Comparison of ENCODE assay signal across 8 mouse cellular contexts in genomic region chr1:39923395-39924337, GRCm38 (mm10). TPM values are rescaled to one million over a fixed set of nuclear protein-coding genes. Genes with fewer than 3 reads are reported as not detected.
DNase-seq lines count a peak whose midpoint lies in the region; ATAC-seq and TF ChIP-seq lines count a peak whose summit lies in the region.

No protein-coding gene starts in this region.

- dilution Hi-C loops in CH12.LX (cut with MboI; ENCODE audit: extremely low pct_ligation_motif_present, extremely low pct_unique_long_range_greater_than_20kb, low sequenced_read_pairs) = no loop called here

- H3K4me3 ChIP-seq in kidney, embryonic 14.5 days (ENCODE audit: low read length) = no peak overlapping the region
- H3K4me3 ChIP-seq in CH12.LX (replicated peaks in 1 of 3; ENCODE audit: low read depth in 2 of 3, low read length in 2 of 3, poor library complexity in 1 of 3) = peak overlapping the region; percentile 47 to 59 (median 48)
- H3K4me3 ChIP-seq in embryonic facial prominence, embryonic 12.5 days = no peak overlapping the region
- H3K4me3 ChIP-seq in limb, embryonic 15.5 days = no peak overlapping the region

- no peak for ATAC-seq in kidney, embryonic 14.5 days (ENCODE audit: low FRiP score, low TSS enrichment)
- ATAC-seq in embryonic facial prominence, embryonic 12.5 days (ENCODE audit: insufficient number of reproducible peaks, insufficient read depth, low FRiP score, low TSS enrichment) = no peak
- no peak for ATAC-seq in limb, embryonic 15.5 days (ENCODE audit: insufficient number of reproducible peaks, low FRiP score, low TSS enrichment, low read depth)

- H3K27ac ChIP-seq in kidney, embryonic 14.5 days (ENCODE audit: low read depth, low read length) = peak overlapping the region; percentile 31; the same call in 1 of the 2 replicates
- peak overlapping the region; percentile 85 for H3K27ac ChIP-seq in CH12.LX (ENCODE audit: insufficient read depth, low read depth)
- H3K27ac ChIP-seq in embryonic facial prominence, embryonic 12.5 days = peak overlapping the region; percentile 41
- H3K27ac ChIP-seq in limb, embryonic 15.5 days = peak overlapping the region; percentile 71

- peaks cover 5% of the 10 kb centered on the region; the same call in 1 of the 2 replicates for H3K79me2 ChIP-seq in CH12.LX (replicated peaks; ENCODE audit: control insufficient read depth, extremely low read depth, insufficient read depth, poor library complexity, severe bottlenecking)

- no peak; the same call in none of the 2 replicates for TF ChIP-seq POLR2A in CH12.LX (IDR thresholded peaks at IDR 0.05; ENCODE audit: low read depth, low read length)

- H3K9me3 ChIP-seq in kidney, embryonic 14.5 days (ENCODE audit: control insufficient read depth, low read length) = no peaks in the 10 kb centered on the region
- H3K9me3 ChIP-seq in CH12.LX (replicated peaks; ENCODE audit: low read length) = no peaks in the 10 kb centered on the region
- no peaks in the 10 kb centered on the region for H3K9me3 ChIP-seq in embryonic facial prominence, embryonic 12.5 days
- no peaks in the 10 kb centered on the region for H3K9me3 ChIP-seq in limb, embryonic 15.5 days

- in situ Hi-C loops in CH12.LX (cut with MboI; ENCODE audit: low pct_ligation_motif_present, low pct_unique_long_range_greater_than_20kb, low sequenced_read_pairs) = no loop called here

- H3K4me1 ChIP-seq in kidney, embryonic 14.5 days (ENCODE audit: control insufficient read depth, insufficient read depth, low read length) = peaks cover 34% of the 10 kb centered on the region
- H3K4me1 ChIP-seq in CH12.LX (ENCODE audit: control insufficient read depth in 1 of 2, insufficient read depth in 2 of 2) = peaks cover 21 to 71% of the 10 kb centered on the region in 2 experiments
- H3K4me1 ChIP-seq in embryonic facial prominence, embryonic 12.5 days = peaks cover 54% of the 10 kb centered on the region
- H3K4me1 ChIP-seq in limb, embryonic 15.5 days = peaks cover 57% of the 10 kb centered on the region

- peak; percentile 45 for TF ChIP-seq RAD21 in CH12.LX (IDR thresholded peaks at IDR 0.05; ENCODE audit: low read depth, low read length)

- H3K4me2 ChIP-seq in kidney, embryonic 14.5 days (replicated peaks; ENCODE audit: low read depth, low read length) = no peak overlapping the region
- peak overlapping the region; percentile 84 for H3K4me2 ChIP-seq in CH12.LX (ENCODE audit: insufficient read depth, low read depth, poor library complexity, severe bottlenecking)
- H3K4me2 ChIP-seq in embryonic facial prominence, embryonic 12.5 days (replicated peaks) = no peak overlapping the region
- H3K4me2 ChIP-seq in limb, embryonic 15.5 days = no peak overlapping the region

- 33% methylated on average over 15 of the region's 15 CpGs for WGBS in kidney, embryonic 14.5 days
- 30% methylated on average over 15 of the region's 15 CpGs for WGBS in embryonic facial prominence, embryonic 12.5 days
- WGBS in limb, embryonic 15.5 days = 38% methylated on average over 15 of the region's 15 CpGs

- no peak overlapping the region for H3K9ac ChIP-seq in kidney, embryonic 14.5 days (ENCODE audit: low read depth, low read length)
- peak overlapping the region; percentile 72 for H3K9ac ChIP-seq in CH12.LX (ENCODE audit: insufficient read depth, low read depth)
- H3K9ac ChIP-seq in embryonic facial prominence, embryonic 12.5 days = no peak overlapping the region
- H3K9ac ChIP-seq in limb, embryonic 15.5 days = no peak overlapping the region

- 0 out of 2 replicates have a peak, but pooled peaks have one; percentile 3 for TF ChIP-seq EP300 in CH12.LX (IDR thresholded peaks at IDR 0.05; ENCODE audit: low read length)

- H3K27me3 ChIP-seq in kidney, embryonic 14.5 days (ENCODE audit: control insufficient read depth, insufficient read depth, low read length) = no peaks in the 10 kb centered on the region
- no peaks in the 10 kb centered on the region for H3K27me3 ChIP-seq in CH12.LX (replicated peaks)
- H3K27me3 ChIP-seq in embryonic facial prominence, embryonic 12.5 days = no peaks in the 10 kb centered on the region
- H3K27me3 ChIP-seq in limb, embryonic 15.5 days = no peaks in the 10 kb centered on the region

- no peak for DNase-seq in kidney, adult 9 months
- peak; percentile 63 for DNase-seq in CH12.LX (ENCODE audit: extremely low read depth)
- DNase-seq in thymus, postnatal 10 days (ENCODE audit: low spot score in 2 of 2) = peak; percentile 55 to 59
- DNase-seq in c-Kit-positive CD71-positive TER-119-positive erythroid progenitor cells, embryonic 14.5 days (ENCODE audit: low spot score) = no peak
- no peak for DNase-seq in adrenal gland, adult 2 months

- peaks cover 16% of the 10 kb centered on the region; the same call in 1 of the 2 replicates for H3K36me3 ChIP-seq in kidney, embryonic 14.5 days (ENCODE audit: control insufficient read depth, insufficient read depth, low read length)
- peaks cover 2 to 23% of the 10 kb centered on the region in 2 experiments for H3K36me3 ChIP-seq in CH12.LX (replicated peaks in 1 of 2; ENCODE audit: control insufficient read depth in 1 of 2, insufficient read depth in 1 of 2, low read length in 1 of 2)
- H3K36me3 ChIP-seq in embryonic facial prominence, embryonic 12.5 days = peaks cover 15% of the 10 kb centered on the region
- peaks cover 10% of the 10 kb centered on the region for H3K36me3 ChIP-seq in limb, embryonic 15.5 days

- peak in 1 of 2 experiments; percentile 48; a peak in 2 of 4 replicates for TF ChIP-seq CTCF in CH12.LX (conservative IDR thresholded peaks at IDR 0.05 in 1 of 2, IDR thresholded peaks at IDR 0.05 in 1 of 2; ENCODE audit: low read depth in 2 of 2, low read length in 2 of 2)

TF ChIP-seq in CH12.LX, 34 proteins besides CTCF, POLR2A, EP300 and RAD21 (continues in another document):
- no peak for TF ChIP-seq UBTF (IDR thresholded peaks at IDR 0.05; ENCODE audit: low read depth, low read length)
- TF ChIP-seq ZNF384 (IDR thresholded peaks at IDR 0.05; ENCODE audit: low read depth, low read length) = no peak
- TF ChIP-seq BHLHE40 (IDR thresholded peaks at IDR 0.05; ENCODE audit: low read depth, low read length) = peak; percentile 82
- TF ChIP-seq SIN3A (IDR thresholded peaks at IDR 0.05; ENCODE audit: low read length) = peak; percentile 86
- TF ChIP-seq ELF1 (IDR thresholded peaks at IDR 0.05; ENCODE audit: low read depth, low read length) = no peak; the same call in 1 of the 2 replicates
- TF ChIP-seq MAFK (IDR thresholded peaks at IDR 0.05; ENCODE audit: insufficient replicate concordance, low read length) = peak; percentile 44; the same call in 1 of the 2 replicates
- TF ChIP-seq E2F4 (IDR thresholded peaks at IDR 0.05; ENCODE audit: insufficient replicate concordance, low read depth, low read length) = no peak
- no peak for TF ChIP-seq CHD2 (IDR thresholded peaks at IDR 0.05; ENCODE audit: low read length)
- no peak for TF ChIP-seq TBP (conservative IDR thresholded peaks at IDR 0.05; ENCODE audit: low read depth, low read length)
- TF ChIP-seq GABPA (IDR thresholded peaks at IDR 0.05; ENCODE audit: insufficient replicate concordance, low read depth, low read length) = no peak
- no peak for TF ChIP-seq POLR2AphosphoS2 (IDR thresholded peaks at IDR 0.05; ENCODE audit: low read depth, low read length)
- peak; percentile 33; the same call in 1 of the 2 replicates for TF ChIP-seq NELFE (IDR thresholded peaks at IDR 0.05; ENCODE audit: low read depth, low read length)
- no peak for TF ChIP-seq USF1 (IDR thresholded peaks at IDR 0.05; ENCODE audit: low read depth, low read length)
- no peak for TF ChIP-seq MEF2A (IDR thresholded peaks at IDR 0.05; ENCODE audit: borderline replicate concordance, low read depth, low read length)
- TF ChIP-seq ZKSCAN1 (IDR thresholded peaks at IDR 0.05; ENCODE audit: borderline replicate concordance, low read depth, low read length) = no peak
- TF ChIP-seq USF2 (conservative IDR thresholded peaks at IDR 0.05; ENCODE audit: low read depth, low read length) = no peak
- TF ChIP-seq HCFC1 (IDR thresholded peaks at IDR 0.05; ENCODE audit: low read depth, low read length) = no peak; the same call in 1 of the 2 replicates
- TF ChIP-seq SMC3 (IDR thresholded peaks at IDR 0.05; ENCODE audit: low read depth, low read length) = peak; percentile 26
- TF ChIP-seq RCOR1 (conservative IDR thresholded peaks at IDR 0.05; ENCODE audit: low read depth, low read length) = no peak
- TF ChIP-seq CHD1 (IDR thresholded peaks at IDR 0.05; ENCODE audit: low read depth, low read length) = peak; percentile 10; the same call in 1 of the 2 replicates
- no peak for TF ChIP-seq JUN (IDR thresholded peaks at IDR 0.05; ENCODE audit: insufficient read depth, low read depth, low read length)
- TF ChIP-seq MXI1 (IDR thresholded peaks at IDR 0.05; ENCODE audit: low read depth, low read length) = peak; percentile 73
- TF ChIP-seq MAX (IDR thresholded peaks at IDR 0.05; ENCODE audit: low read length) = peak; percentile 37; the same call in 1 of the 2 replicates
- peak; percentile 71 for TF ChIP-seq ETS1 (conservative IDR thresholded peaks at IDR 0.05; ENCODE audit: low read depth, low read length)
- TF ChIP-seq MAZ (IDR thresholded peaks at IDR 0.05; ENCODE audit: low read depth, low read length) = no peak
- 0 out of 2 replicates have a peak, but pooled peaks have one; percentile 17 for TF ChIP-seq NRF1 (IDR thresholded peaks at IDR 0.05; ENCODE audit: low read depth, low read length)
- no peak for TF ChIP-seq IRF4 (IDR thresholded peaks at IDR 0.05; ENCODE audit: low read depth, low read length)
- TF ChIP-seq ZC3H11A (IDR thresholded peaks at IDR 0.05; ENCODE audit: low read depth, low read length) = no peak
- TF ChIP-seq JUND (conservative IDR thresholded peaks at IDR 0.05; ENCODE audit: low read depth, low read length) = no peak
- TF ChIP-seq PAX5 (IDR thresholded peaks at IDR 0.05; ENCODE audit: low read length) = no peak
- TF ChIP-seq ZMIZ1 (IDR thresholded peaks at IDR 0.05; ENCODE audit: low read depth, low read length) = no peak
- no peak for TF ChIP-seq KAT2A (IDR thresholded peaks at IDR 0.05; ENCODE audit: insufficient replicate concordance, low read length)
- no peak for TF ChIP-seq TCF12 (IDR thresholded peaks at IDR 0.05; ENCODE audit: low read depth, low read length)

RNA-seq across cellular contexts. Expression of gene Map4k4, which starts 23.0 kb away (rescaled TPM):
- polyA plus RNA-seq in kidney, embryonic 14.5 days (2014; fragmentation: Nextera tagmentation; extraction: Ambion mirVana) = 40.1 and 48.2 TPM in 2 replicates
- total RNA-seq in CH12.LX (2012; rRNA removed) = 33.3 and 41.0 TPM in 2 replicates
- 20.3 and 21.8 TPM in 2 replicates for total RNA-seq in CH12.LX (2014; rRNA removed)
- 46.3 and 47.0 TPM in 2 replicates for polyA plus RNA-seq in CH12.LX (2012; ENCODE audit: insufficient read length, low read depth)
- 58.8 and 67.3 TPM in 2 replicates for polyA plus RNA-seq in embryonic facial prominence, embryonic 12.5 days (2016; fragmentation: Nextera tagmentation; extraction: Ambion mirVana)
- polyA plus RNA-seq in limb, embryonic 15.5 days (2015; fragmentation: Nextera tagmentation; extraction: Ambion mirVana) = 29.5 and 32.7 TPM in 2 replicates
- 100 to 1,000 TPM in 1 of 2 experiments, 10 to 100 TPM in 1; 97.5 to 127 TPM for total RNA-seq in adrenal gland, adult 2 months (2021)
- 44.9 and 46.6 TPM in 2 replicates for polyA plus RNA-seq in adrenal gland, adult 2 months (2012; rRNA removed)

Comparison
In these comparisons a context has a peak if more than half of its experiments do, and no peak if none do; other contexts are left out.
1. H3K27ac ChIP-seq: peak in every context shown above with its lines; median percentile 85 in CH12.LX; 71 in limb, embryonic 15.5 days; 41 in embryonic facial prominence, embryonic 12.5 days; 31 in kidney, embryonic 14.5 days.
2. H3K4me3 ChIP-seq: peak in CH12.LX (3 of 3); none in kidney, embryonic 14.5 days (single experiment), embryonic facial prominence, embryonic 12.5 days (single experiment) and limb, embryonic 15.5 days (single experiment).
3. DNase-seq: peak in CH12.LX (single experiment) and thymus, postnatal 10 days (2 of 2); none in kidney, adult 9 months (single experiment), c-Kit-positive CD71-positive TER-119-positive erythroid progenitor cells, embryonic 14.5 days (single experiment) and adrenal gland, adult 2 months (single experiment).